Mouse (Mus musculus) cerebellum, adult 9-11 months (tissue): ENCODE results near the gene Olfr435.
A peak's percentile ranks its signal among the peaks of the same experiment; 100 is the strongest.
"Not testable (repeated sequence)": the region's sequence is repeated elsewhere in the genome, so short reads cannot be mapped to it uniquely, and the experiment has no call there.

ENCODE experiments used
- DNase-seq: peaks from one replicate; pipeline ENCODE4 v3.0.0; 2022

The Olfr435 gene

DNA sequence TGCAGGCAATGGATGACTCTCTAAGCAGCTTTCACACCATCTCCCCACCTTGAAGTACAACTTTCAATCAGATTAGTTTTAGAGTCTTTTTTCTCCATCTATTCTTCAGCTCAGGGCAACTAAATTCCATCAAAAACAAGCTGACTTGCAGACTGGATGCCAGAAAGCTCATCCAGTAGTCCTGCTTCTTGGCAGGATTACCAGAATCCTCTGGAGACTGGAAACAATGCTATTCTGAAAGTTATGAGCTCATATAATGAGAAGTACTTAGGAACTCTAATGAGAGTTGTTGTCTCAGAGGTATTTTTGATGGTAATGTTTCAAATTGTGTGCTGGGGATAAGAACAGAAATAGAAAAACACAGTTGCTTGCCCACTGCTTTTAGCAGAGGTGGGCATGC lies at the start of gene Olfr435:
Gene Olfr435 (plus strand): TSS at position 366 of the 400 bp plus-strand sequence.
- no peak for DNase-seq

- DNase-seq: peak; percentile 31
These were observed 37.4 kb upstream of the Olfr435 start for GRCm38 (mm10) chr6:43159502-43159901.

- DNase-seq: no peak
These were observed 34.0 kb upstream of the Olfr435 start, which contains the start of gene Olfr437 for GRCm38 (mm10) chr6:43162982-43163381. Gene Olfr437, plus strand, starts transcription at chr6:43163282.

GRCm38 (mm10) chr6:43167246-43167645 lies 29.7 kb upstream of the Olfr435 start:
- DNase-seq: peak; percentile 17

DNA sequence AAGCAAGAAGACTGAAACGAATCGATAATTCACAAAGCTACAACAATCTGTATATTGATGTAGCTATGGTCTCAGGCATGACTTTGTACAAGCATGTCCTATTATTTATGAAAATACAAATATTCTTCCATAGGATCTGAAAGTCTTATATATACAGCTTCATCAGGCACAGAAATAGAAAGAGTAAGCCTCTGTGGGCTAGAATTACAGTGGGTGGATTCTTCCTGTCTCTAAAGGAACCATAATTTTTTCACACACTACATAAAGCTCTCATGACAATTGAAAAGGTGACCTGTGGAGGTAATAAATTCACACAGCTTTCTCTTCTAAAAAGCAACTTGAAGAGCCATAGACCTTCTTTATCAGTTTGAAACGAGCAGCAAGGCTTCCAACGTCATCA lies 25.1 kb upstream of the Olfr435 start, which contains the start of gene Olfr13:
Gene Olfr13 (plus strand): TSS at position 301 of the 400 bp plus-strand sequence.
- DNase-seq: no peak

DNA sequence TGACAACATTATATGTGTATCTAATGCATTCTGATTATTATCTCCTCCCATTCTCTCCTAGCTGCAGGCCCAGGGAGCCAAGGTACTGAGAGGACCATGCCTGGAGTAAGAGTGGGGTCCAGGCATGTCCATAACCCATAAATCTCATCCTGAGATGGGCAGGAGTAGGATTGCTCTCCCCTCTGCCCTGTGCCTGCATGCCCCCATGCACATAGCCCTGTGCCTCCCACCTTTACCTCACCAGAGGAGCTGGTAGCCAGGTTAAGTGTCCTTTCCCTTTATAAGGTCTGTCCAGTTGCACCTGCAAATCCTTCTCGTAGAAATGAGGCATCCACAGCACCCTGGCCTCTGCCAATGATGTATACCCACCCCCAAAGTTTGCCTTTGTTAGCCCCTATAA lies 18.8 kb upstream of the Olfr435 start:
- DNase-seq: no peak

- no peak for DNase-seq
These were observed 18.1 kb upstream of the Olfr435 start for GRCm38 (mm10) chr6:43178584-43179501.

- DNase-seq: no peak
These were observed 6.0 kb upstream of the Olfr435 start for GRCm38 (mm10) chr6:43190986-43191385.

GRCm38 (mm10) chr6:43198094-43198493 lies 1.1 kb downstream of the Olfr435 start:
- DNase-seq: no peak

DNA sequence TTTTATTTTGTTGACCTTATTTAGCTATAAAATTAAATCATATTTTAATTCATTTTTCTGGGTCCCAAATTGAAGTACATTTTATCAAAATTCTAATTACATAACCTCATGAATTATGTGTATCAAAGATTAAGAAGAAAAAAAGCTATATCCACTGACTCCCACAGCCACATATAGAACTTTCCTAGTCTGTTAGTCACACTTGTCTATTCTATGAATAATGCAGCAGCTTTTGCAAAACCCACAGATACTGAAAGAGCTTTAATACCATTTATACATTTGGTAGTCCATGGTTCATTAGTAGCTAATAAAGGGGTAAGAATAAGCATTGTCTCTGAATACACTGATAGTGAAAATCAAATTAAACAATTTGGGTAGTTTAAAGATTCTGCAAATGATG lies 5.8 kb downstream of the Olfr435 start:
- DNase-seq: no peak

GRCm38 (mm10) chr6:43205355-43205754 lies 8.4 kb downstream of the Olfr435 start:
- no peak for DNase-seq

DNA sequence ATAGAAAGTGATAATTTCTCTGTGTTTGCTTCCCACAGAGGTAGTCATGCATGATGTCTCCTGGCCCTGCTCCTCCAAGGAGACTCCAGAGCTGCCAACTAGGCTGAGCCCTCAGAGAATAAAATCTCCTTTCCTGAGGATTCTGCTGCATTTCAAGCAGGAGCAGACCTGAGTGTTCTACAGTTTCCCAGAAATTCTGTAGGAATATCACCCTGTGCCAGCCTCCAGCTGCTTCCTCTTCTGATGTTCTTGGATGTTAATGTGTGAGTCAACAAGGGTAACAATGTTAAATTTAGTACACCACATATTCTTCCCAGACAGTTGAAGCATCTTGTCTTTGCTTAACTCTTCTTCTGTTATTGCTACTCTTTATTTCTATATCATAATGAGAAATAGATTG lies 15.9 kb downstream of the Olfr435 start, which contains the start of gene Olfr434:
Gene Olfr434 (plus strand): TSS at position 149 of the 400 bp plus-strand sequence.
- DNase-seq: not testable (repeated sequence)

- DNase-seq: not testable (repeated sequence)
These were observed 34.3 kb downstream of the Olfr435 start, which contains the start of gene Olfr47 for GRCm38 (mm10) chr6:43231255-43231654. Gene Olfr47, plus strand, starts transcription at chr6:43231529.

GRCm38 (mm10) chr6:43242061-43242460 lies 45.1 kb downstream of the Olfr435 start:
- DNase-seq: no peak

DNA sequence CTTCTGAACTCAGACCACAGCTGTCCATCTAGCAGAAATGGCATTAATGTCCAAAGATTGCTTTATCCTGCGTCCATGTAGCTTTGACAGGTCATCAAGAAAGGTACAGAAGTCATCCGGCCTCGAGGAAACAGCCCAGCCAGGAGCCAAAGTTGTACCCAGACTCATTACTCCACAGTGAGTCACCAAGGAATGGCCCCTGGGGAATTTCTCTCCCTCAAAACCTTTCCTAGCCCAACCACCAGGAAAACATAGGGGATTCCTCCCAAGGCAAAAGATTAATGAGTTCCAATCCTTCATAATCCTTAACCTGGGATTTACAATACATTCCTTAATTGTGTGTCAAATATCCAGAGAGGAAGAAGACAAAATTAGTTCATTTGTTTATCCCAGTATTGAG lies 50.5 kb downstream of the Olfr435 start:
- no peak for DNase-seq

DNA sequence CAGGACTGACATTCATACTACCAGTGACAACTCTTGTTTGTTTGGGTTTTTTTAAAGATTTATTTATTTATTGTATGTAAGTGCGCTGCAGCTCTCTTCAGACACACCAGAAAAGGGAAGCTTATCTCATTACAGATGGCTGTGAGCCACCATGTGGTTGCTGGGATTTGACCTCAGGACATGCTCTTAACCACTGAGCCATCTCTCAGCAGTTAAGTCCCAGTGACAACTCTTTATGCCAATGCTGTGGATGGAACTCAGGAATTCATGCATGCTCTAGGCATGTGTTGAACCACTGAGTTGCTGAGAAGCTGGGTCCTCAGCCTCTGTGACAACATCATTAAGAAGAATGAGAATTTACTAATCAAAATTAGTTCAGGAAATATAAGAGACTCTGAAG lies 56.0 kb downstream of the Olfr435 start:
- no peak for DNase-seq
